Mouse (Mus musculus): ENCODE data around the gene 1110017D15Rik. TPM values are rescaled to one million over a fixed set of nuclear protein-coding genes. Genes with fewer than 3 reads are reported as not detected.

Gene 1110017D15Rik
- total RNA-seq, 1 experiment from 2014 or later, result 0.41 TPM

DNA sequence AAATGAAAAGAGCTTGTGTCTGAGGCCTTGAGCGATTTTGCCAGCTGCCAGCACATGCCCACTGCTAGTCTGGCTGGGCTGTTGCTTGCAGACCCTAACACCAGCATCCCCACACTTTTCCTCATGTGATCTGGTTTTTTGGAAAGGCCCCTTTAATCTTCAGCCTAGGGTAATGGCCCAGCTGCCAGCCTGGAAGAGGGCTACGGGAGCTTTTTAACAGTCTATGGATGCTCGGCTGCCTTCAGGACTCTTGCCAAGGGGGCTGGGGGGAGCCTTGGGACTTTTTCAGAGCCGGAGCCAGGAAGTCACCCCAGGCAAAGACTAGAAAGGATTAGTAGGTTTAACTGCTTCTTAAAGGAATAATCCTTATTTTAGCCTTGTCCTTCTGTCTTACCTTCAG, 3.8 kb downstream of the 1110017D15Rik start:
- no peak for DNase-seq

DNA sequence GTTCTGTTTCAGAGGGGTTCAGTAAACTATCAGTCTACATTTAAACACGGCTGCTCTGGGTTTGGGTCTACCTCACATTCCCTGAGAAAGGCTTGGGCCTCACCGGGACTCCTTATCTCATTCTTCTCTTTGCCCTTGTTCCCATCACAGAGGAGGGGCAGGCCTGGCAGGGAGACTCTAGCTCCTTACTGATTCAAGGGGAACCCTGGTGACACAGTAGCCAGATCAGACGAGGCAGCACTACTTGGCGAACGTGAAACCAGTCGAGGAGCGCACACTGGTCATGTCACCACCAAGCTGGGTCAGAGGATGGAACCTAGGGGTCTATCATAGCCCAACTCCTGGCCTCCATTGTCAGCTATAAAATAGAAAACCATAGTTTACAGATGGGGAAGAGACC, 9.1 kb downstream of the 1110017D15Rik start:
- DNase-seq, result no peak

DNA sequence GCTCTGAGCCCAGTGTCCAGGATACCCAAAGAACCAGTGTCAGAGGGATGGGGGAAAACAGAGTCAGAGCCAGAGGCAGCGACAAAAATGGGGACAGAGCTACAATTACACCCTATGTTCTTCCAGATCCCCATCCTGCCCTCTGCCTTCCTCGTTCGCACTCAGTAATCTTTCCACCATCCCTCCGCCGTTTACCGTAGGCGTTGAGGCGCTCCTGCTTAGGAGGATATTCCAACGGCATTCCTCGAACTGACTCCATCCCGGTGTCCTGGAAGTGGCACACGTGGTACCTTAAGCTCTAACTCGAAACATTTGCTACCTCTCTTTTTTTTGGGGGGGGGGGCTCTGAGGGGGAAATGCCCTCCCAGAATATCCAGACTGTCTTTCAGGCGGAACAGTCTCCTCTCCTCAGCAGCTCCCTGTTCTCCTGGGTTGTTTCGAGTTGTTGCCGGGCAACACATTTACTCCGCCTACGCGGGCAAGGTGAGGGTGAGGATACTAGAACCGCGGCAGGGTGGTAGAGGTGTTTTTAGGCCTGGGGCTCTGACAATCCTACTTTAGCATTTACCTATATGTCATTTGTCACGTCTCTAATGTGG, 9.7 kb downstream of the 1110017D15Rik start:
- DNase-seq, result peak; percentile 41

DNA sequence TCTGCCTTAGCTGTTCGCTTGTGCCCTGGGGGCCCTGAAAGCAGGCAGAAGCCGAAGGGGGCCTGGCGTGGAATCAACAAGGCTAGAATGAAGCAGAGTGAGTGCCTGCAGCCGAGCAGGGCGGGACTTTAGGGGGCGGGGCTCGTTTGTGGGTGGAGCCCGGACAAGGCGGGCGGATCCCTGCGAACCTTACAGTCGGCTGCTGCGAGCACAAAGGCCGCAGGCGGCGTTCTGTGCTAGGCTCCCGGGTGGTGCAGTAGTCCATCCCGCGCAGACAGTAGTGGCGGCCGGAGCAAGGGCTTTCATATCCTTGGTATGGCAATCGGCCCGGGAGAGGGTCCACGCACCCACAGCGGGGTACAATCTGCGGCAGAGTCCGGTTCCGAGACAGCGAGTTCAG, 10.2 kb downstream of the 1110017D15Rik start:
- DNase-seq, result peak; percentile 94

DNA sequence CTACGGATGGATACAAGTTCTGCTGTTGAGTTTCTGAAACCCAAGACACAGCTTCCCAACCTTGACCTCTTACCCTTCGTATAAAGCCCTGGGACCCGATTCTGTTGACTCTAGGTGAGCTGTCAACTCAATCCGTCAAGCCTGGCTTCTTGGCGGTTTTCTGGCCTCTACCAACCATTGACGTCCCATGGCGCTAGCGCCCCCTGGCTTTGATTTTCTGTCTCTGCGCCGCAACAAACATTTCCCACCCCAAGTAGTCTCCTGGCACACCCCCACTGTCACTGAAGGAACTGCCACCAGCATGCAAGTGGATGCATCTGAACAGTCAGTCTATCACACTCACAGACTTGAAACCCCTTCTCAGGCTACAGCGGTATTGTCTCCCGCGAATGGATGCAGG, 11.0 kb downstream of the 1110017D15Rik start:
- DNase-seq, result peak; percentile 88

DNA sequence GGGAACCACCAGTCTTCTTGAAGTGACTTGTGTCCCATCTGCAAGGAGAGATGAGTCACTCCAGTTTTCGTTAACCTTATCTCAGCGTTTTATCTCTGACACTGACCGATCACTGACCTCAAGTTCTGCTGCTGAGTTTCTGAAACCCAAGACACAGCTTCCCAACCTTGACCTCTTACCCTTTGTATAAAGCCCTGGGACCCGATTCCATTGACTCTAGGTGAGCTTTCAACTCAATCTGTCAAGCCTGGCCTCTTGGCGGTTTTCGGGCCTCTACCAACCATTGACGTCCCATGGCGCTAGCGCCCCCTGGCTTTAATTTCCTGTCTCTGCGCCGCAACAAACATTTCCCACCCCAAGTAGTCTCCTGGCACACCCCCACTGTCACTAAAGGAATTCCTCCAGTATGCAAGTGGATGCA, 12.0 kb downstream of the 1110017D15Rik start:
- peak; percentile 62 for DNase-seq

DNA sequence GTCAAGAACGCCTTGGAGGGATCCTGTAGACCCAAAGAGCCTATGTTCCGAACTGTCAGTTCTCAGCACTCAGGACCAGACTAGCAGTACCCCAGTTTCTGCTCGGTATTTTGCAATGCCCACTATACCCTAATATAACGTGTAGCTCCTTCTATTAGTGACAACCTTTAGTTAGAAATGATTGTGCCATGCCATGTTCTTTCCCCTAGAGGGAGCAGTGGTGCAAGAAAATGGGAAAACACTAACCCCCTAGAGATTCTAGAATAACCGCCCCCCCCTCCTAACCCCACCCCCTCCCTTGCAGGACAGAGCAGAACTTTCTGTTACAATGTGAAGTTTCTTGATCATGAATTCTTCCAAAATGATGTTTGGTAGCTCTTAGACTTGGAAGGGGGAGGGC, 12.8 kb downstream of the 1110017D15Rik start:
- DNase-seq, result no peak

DNA sequence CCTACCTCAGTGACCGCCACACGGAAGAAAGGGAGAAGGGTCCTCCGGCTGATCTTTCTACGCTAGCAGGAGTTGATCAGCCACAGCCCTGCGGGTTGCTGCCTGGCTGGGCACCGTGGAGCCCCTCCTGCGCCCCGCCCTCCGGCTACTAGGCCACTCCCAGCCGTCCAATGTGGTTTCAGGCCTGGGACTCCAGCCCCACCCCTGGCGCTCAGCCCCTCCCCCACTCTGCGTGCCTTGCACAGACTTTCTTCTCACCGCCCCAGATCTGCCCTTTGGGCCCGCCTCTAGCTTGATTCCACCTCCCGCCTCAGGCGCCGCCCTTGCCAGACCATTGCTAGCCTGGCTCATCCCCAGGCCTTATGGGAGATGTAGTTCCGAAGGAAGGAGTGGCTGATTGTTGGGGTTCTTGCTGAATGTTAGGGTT, 14.1 kb downstream of the 1110017D15Rik start, which contains the start of gene AI464131:
Gene AI464131, minus strand, starts transcription at position 91 of the 427 bp plus-strand sequence.
- peak; percentile 100 for DNase-seq

DNA sequence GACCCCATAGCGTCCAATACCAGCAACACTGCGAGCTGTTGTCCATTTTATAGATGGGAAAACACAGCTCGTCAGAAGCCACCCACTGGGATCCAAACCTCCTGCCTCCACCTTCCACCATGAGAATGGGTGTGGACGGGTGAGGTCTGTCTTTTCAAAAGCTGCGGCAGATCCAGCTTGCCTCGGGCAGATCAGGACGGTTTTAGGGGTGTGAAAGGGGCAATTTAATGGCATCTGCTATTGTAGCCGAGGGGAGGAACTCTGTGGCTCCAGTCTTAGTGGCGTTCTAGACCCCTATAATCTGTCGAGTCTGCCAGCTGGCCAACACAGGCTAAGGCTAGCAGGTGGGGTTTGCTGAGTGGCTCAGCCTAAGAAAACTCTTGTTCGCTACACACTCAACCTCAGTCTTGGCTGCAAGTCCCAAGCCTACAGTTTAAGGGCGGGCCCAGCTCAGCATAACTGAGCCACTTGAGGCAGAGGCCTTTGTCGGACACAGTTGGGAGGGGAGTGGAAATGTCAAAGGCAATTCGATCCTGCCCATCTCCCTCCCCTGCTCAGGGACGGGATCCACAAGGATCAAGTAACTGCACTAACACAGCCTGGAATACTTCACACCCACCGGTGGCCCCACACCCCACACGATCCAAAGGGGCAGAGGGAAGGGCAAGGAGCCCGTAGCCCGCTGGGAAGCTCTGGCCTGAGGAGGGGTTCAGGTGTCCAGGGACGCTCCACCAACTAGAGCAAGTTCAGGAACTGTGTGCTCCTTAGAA, 14.8 kb downstream of the 1110017D15Rik start:
- peak; percentile 34 for DNase-seq

DNA sequence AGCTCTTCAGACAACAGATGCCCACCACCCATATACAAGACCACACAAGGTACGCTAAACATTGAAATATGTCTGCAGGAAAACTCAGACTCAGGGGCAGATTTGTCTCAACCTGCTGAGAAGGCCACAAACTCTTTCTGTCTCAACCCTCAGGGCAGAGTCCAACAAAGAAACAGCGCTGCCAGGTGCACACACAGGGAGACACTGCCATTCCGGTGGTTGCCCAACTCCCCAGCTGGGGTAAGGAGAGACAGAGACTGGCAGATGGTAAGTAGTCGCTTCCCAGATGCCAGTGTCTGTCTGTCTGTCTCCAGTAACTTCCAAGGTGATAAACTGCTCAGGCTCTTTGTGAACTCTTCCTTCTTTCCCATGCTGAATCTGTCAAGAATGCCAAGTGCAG, 16.3 kb downstream of the 1110017D15Rik start:
- DNase-seq, result no peak

DNA sequence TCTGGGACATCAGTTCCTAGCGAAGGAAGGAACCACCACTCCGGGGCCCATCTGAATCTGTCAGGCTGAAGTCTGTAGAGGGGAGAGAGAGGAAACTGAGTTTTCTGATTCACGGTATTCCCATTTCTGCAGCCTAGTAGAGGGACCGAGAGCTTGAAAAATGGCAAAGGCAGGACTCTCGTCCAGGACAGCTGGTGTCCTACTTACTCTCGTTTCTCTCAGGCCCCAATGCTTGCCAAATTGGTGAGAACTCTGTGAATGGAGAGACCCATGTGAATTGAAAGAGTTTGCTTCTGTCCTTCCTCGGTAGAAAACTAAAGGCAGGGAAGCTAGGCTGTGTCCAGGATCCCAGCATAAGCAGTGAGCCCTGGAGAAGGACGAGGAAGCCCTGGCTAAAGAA, 17.5 kb downstream of the 1110017D15Rik start:
- no peak for DNase-seq

DNA sequence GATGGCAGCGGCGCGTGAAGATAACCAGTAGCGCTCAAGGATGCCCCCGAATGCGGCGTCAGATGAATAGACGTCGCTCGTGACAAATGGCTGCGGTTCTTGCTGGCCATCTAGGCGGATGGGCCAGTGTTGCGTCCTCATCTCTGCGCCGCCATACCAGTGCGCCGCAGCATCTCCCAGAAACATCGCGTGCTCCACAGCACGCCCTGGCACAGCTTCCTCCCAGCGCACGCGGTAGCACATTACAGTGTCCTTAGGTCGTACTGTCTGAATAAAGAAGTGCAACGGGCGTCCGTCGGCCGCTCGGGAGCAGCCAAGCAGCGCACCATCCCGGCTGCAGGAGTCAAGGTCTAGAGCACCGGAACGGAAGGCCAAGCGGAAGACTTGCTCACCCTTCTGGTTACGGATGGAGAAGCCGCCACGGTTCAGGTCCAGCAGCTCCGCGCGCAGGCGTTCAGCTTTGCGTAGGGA, 18.2 kb downstream of the 1110017D15Rik start:
- peak; percentile 36 for DNase-seq

DNA sequence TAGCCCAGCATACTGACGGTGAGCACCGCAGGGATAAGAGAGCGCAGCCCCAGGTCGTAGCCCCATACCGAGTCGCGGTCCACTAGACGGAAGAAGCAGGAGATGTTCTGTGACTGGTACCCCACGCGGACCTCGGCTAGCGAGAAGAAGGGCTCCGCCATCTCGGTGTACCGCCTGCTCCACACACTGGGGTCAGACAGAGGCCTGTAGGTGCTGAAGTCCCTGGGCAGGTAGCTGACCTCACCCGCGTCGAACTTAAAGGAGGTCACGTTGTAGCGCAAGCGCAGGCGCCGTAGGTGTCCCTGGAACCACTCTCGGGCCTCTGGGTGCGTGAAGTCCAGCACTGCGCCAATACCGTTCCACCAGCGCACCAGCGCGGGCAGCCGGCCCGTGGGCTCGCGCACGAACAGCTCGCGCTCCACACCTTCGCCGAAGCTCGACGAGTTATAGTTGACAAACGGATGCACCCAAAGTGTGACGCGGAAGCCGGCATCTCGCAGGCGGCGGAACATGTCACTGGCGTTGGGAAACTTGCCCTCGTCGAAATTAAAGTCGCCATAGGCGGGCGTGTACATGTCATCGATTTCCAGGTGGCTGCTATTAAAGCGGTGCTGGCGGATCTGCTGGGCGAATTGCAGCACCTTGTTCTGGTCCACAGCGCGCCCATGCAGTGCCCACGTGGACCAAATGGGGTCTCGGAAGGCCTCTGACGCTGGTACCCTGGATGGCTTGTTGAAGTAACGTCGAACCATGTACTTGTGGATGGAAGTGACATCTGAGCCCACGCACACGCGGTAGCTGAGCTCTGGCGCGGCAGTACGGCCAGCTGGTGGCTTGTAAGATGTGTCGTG, 18.9 kb downstream of the 1110017D15Rik start:
- no peak for DNase-seq

DNA sequence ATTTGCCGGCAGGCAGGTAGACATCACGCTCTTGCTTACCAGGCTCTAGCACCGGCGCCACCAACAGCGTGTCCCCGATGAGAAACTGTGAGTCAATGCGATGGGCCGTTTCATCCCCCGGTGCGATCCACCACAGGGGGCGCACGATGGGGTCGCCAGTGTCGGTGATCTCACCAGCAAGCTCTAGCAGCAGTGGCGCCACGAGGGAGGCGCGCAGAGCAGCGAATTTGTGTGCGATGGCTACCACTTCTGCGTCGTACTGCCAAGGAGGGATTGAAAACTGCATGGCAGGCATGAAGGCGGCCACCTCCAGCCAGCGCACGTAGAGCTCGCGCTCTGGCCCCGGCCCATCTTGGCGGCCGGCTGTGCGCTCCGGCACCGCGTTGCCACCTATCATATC, 19.6 kb downstream of the 1110017D15Rik start:
- DNase-seq, result peak; percentile 50

DNA sequence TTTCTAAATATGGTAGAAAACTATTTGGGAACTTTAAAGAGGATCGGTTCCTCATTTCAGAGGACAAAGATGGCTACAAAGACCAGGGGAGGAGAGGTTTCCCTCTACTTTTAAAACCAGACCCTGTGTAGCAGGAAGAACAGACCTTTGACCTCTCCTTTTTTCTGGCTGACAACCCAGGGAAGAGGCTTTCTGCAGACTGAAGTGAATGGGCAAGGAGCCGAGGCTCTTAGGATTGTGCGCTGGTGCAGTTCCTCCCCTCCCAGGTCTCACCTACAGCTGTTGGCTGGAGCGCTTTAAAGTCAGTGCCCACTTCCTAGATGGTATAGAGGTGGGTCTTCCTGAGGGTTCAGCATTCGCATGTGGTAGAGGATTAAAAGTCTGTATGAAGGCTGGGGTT, 20.1 kb downstream of the 1110017D15Rik start:
- no peak for DNase-seq

DNA sequence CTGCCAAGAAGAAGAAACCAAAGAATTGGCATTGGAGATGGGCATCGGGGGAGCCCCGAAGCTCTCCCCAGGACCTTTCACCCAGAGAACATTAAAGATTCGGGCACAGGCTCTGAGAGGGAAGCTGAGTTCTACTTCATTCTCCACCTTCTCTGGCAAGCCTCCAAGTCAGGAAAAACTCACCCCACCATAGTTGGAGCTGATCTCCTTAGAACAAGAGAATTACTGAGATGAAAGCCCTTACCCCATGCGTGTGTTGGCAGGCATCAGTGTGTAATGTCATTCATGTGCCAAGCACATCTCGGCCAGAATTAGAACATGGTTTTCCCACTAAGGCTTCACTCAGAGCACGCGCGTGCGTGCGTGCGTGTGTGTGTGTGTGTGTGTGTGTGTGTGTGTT, 21.3 kb downstream of the 1110017D15Rik start:
- DNase-seq, result no peak

DNA sequence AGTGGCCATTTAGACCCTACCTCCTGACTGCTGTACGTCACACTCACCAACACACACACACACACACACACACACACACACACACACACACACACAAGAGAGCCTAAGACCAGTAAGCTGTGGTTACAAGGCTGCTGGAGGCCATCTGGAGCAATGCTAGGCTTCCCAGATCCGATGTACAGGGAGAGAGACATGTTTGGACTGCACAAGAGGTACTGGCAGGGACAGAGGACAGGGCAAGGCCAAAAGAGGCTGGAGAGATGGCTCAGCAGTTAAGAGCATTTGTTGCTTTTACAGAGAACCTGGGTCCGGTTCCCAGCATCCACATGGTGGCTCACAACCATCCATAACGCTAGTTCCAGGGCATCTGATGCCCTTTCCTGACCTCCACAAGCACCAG, 22.1 kb downstream of the 1110017D15Rik start:
- DNase-seq, result no peak

DNA sequence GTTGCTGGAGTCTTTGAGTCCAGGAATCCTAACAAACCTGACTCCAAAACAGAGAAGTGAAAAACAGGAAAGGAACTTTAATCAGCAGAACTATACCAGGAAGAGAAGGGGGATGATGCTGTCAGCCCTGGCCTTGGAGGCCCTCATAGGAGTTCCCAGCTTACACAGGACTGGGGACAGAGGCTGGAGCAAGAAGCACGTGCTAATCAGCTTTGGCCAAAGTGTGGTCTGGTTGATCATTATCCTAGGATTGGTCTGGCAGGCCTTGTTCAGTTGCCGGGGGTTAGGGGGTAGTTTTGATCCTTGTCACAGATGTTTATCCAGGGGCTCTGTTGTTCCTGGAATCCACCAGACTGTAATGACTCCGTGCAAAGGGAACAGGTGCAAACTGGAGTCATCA, 22.8 kb downstream of the 1110017D15Rik start:
- no peak for DNase-seq

DNA sequence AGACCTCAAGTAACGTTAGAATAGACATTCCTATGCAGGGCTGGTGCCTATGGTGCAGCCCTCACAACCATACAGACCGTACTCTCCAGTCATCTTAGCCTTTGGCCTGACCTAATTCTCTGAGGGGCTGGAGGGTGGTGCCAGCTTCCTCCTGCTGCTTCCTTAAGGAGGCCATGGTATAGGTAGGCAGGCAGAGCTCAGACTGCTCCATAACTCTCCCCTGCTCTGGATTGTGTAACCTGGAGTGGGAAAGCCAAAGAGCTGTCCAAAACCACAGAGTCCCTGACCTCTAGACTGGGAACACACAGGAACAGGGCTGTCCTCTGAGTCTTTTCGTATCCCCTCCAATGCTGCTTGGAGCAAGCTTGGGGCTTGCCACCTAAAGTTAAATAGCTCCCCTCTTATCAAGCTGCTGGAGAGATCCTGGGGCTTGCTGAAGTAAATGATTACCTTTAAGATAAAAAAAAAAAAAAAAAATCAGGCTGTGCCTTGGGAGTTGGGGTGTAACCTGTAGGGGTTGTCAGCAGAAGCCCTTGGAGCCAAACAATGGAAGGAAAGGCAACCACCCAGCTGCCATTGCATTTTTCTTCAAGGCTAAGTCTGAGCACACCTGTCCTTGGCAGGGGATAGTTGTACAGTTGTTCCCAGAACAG, 23.5 kb downstream of the 1110017D15Rik start:
- peak; percentile 44 for DNase-seq

DNA sequence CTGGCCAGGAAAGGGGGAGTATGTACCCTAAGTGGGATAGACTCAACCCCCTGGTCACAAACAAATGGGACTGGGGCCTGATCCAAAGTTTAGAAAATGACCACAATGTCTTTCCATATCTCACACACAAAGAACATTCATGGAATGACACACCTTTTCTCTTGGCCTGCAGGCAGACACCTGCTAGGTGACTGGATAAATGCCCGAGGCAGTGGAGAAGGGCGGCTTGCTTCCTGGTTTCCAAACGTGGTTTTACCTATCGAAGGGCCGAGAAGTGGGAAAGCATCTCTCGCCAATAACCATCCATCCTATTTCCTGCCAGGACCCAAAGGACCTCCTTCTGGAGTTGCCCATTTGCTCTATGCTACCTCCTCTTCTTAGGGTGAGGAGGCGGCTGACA, 24.2 kb downstream of the 1110017D15Rik start:
- DNase-seq, result no peak

DNA sequence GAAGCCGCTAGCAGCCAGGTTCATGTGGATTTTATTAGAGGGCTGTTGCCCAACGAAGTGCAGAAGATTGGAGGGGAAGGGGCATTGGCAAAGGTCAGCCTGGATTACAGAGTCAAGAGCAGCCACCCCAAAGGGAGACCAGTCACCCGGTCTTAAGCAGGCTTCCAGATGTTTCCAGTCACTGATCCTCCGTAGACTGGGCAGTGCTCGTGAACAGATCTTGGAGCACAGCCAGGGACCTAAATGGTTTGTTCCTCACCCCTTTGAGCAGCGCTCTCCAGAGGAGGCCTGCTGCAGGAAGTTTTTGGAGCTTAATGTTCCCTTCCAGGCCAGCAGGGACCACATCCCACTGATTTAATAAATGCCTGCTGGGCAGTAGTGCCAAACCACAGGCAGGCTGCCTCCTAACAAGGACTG, 35.5 kb downstream of the 1110017D15Rik start:
- DNase-seq, result peak; percentile 63

DNA sequence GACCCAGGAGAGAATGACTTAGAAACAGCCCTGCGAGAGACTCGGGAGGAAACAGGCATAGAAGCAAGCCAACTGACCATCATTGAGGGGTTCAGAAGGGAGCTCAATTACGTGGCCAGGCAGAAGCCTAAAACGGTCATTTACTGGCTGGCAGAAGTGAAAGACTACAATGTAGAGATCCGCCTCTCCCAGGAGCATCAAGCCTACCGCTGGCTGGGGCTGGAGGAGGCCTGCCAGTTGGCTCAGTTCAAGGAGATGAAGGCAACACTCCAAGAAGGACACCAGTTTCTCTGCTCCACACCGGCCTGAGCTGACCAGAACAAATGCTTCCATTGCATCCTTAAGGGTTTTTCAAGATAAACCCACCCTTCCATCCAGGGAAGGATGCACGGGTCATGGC, 36.9 kb downstream of the 1110017D15Rik start:
- peak; percentile 56 for DNase-seq

Measured in adrenal gland, postnatal 14 days (tissue).